Mouse (Mus musculus) intestine, embryonic 15.5 days (tissue): ENCODE measurements around the gene Megf9. TPM values are rescaled to one million over a fixed set of nuclear protein-coding genes. Genes with fewer than 3 reads are reported as not detected.

ENCODE experiments used
- ATAC-seq: fragments of 200-750 bp; cut with Nextera tagmentation; 2 replicates; pipeline ENCODE4 v1.8.0; 2017; ENCODE audit warnings: moderate TSS enrichment, moderate library complexity
- H3K27ac ChIP-seq: fragments of 300-500 bp; sonication (generic); 2 replicates; pipeline ENCODE4 v1.5.1; 2015; ENCODE audit warnings: mild to moderate bottlenecking, inconsistent platforms
- H3K27me3 ChIP-seq: fragments of 300-500 bp; sonication (generic); replicated peaks from 2 replicates; pipeline ENCODE4 v1.6.1; 2015; ENCODE audit warnings: inconsistent platforms
- H3K36me3 ChIP-seq: fragments of 300-500 bp; sonication (generic); 2 replicates; pipeline ENCODE4 v1.6.1; 2015; ENCODE audit warnings: inconsistent platforms
- H3K4me1 ChIP-seq: fragments of 300-500 bp; sonication (generic); replicated peaks from 2 replicates; pipeline ENCODE4 v1.6.1; 2015; ENCODE audit warnings: inconsistent platforms
- H3K4me2 ChIP-seq: fragments of 300-500 bp; sonication (generic); replicated peaks from 2 replicates; pipeline ENCODE4 v1.6.1; 2015; ENCODE audit warnings: mild to moderate bottlenecking, inconsistent platforms
- H3K4me3 ChIP-seq: fragments of 300-500 bp; sonication (generic); replicated peaks from 2 replicates; pipeline ENCODE4 v1.5.1; 2015; ENCODE audit warnings: inconsistent platforms
- H3K9ac ChIP-seq: fragments of 300-500 bp; sonication (generic); 2 replicates; pipeline ENCODE4 v1.6.1; 2015; ENCODE audit warnings: inconsistent platforms
- H3K9me3 ChIP-seq: fragments of 300-500 bp; sonication (generic); 2 replicates; pipeline ENCODE4 v1.6.1; 2016; ENCODE audit warnings: inconsistent platforms
- WGBS: fragments of 180-500 bp; shearing (Covaris S2); methylation state at CpG from one replicate; pipeline ENCODE4 v1.1.7; 2015; 5-methylcytosine and 5-hydroxymethylcytosine counted together
- polyA plus RNA-seq: library from polyadenylated mRNA; unstranded; fragments of >200 nt; fragmentation: Nextera tagmentation; extraction: Ambion mirVana; gene quantifications from 2 replicates; pipeline ENCODE4 v1.2.1, GENCODE M21; 2015

The Megf9 gene
- polyA plus RNA-seq, 1 experiment from 2014 or later: 5.5 TPM

GRCm38 (mm10) chr4:70402109-70402819 lies 132.5 kb downstream of the Megf9 start:
- Histone ChIP-seq H3K27ac (no peak overlapping the region), H3K9ac (no peak overlapping the region), H3K4me1 (no peaks in the 10 kb centered on the region), H3K4me2 (no peak overlapping the region), H3K27me3 (no peaks in the 10 kb centered on the region), H3K4me3 (no peak overlapping the region), H3K9me3 (no peaks in the 10 kb centered on the region), H3K36me3 (peaks cover 10% of the 10 kb centered on the region)
- no peak for ATAC-seq
- 59% methylated on average over 9 of the region's 9 CpGs for WGBS

- 81% methylated on average over 5 of the region's 5 CpGs for WGBS
- ATAC-seq: no peak
- Histone ChIP-seq H3K4me3 (no peak overlapping the region), H3K27ac (no peak overlapping the region), H3K27me3 (no peaks in the 10 kb centered on the region), H3K36me3 (peaks cover 10% of the 10 kb centered on the region), H3K4me1 (no peaks in the 10 kb centered on the region), H3K9me3 (no peaks in the 10 kb centered on the region), H3K9ac (no peak overlapping the region), H3K4me2 (no peak overlapping the region)
These were observed 135.3 kb downstream of the Megf9 start for GRCm38 (mm10) chr4:70399476-70399875.

GRCm38 (mm10) chr4:70399074-70399473 lies 135.7 kb downstream of the Megf9 start:
- Histone ChIP-seq H3K9ac (no peak overlapping the region), H3K4me2 (no peak overlapping the region), H3K36me3 (peaks cover 10% of the 10 kb centered on the region), H3K27me3 (no peaks in the 10 kb centered on the region), H3K4me3 (no peak overlapping the region), H3K4me1 (no peaks in the 10 kb centered on the region), H3K27ac (no peak overlapping the region), H3K9me3 (no peaks in the 10 kb centered on the region)
- ATAC-seq: no peak
- WGBS: 84% methylated on average over 2 of the region's 2 CpGs

- Histone ChIP-seq H3K36me3 (peaks cover 7% of the 10 kb centered on the region), H3K27ac (no peak overlapping the region), H3K9me3 (no peaks in the 10 kb centered on the region), H3K9ac (no peak overlapping the region), H3K27me3 (no peaks in the 10 kb centered on the region), H3K4me1 (no peaks in the 10 kb centered on the region), H3K4me3 (no peak overlapping the region), H3K4me2 (no peak overlapping the region)
- no peak for ATAC-seq
- 90% methylated on average over 4 of the region's 4 CpGs for WGBS
These were observed 136.7 kb downstream of the Megf9 start for GRCm38 (mm10) chr4:70398088-70398487.

GRCm38 (mm10) chr4:70396701-70397100 lies 138.1 kb downstream of the Megf9 start:
- no peak overlapping the region for H3K4me2 ChIP-seq
- no peak overlapping the region for H3K27ac ChIP-seq
- no peak overlapping the region for H3K9ac ChIP-seq
- no peaks in the 10 kb centered on the region for H3K4me1 ChIP-seq
- no peak for ATAC-seq
- 82% methylated on average over 5 of the region's 5 CpGs for WGBS
- peaks cover 7% of the 10 kb centered on the region; the same call in 1 of the 2 replicates for H3K36me3 ChIP-seq
- H3K4me3 ChIP-seq: no peak overlapping the region
- no peaks in the 10 kb centered on the region for H3K27me3 ChIP-seq
- no peaks in the 10 kb centered on the region for H3K9me3 ChIP-seq

GRCm38 (mm10) chr4:70394736-70395135 lies 140.1 kb downstream of the Megf9 start:
- no peak overlapping the region for H3K9ac ChIP-seq
- H3K36me3 ChIP-seq: no peaks in the 10 kb centered on the region
- H3K9me3 ChIP-seq: no peaks in the 10 kb centered on the region
- H3K4me3 ChIP-seq: no peak overlapping the region
- no peaks in the 10 kb centered on the region for H3K27me3 ChIP-seq
- 92% methylated on average over 2 of the region's 2 CpGs for WGBS
- H3K4me1 ChIP-seq: no peaks in the 10 kb centered on the region
- no peak overlapping the region for H3K4me2 ChIP-seq
- no peak overlapping the region for H3K27ac ChIP-seq
- no peak for ATAC-seq

GRCm38 (mm10) chr4:70391760-70392372 lies 142.9 kb downstream of the Megf9 start:
- Histone ChIP-seq H3K9me3 (no peaks in the 10 kb centered on the region), H3K9ac (no peak overlapping the region), H3K27me3 (no peaks in the 10 kb centered on the region), H3K4me3 (no peak overlapping the region), H3K4me1 (no peaks in the 10 kb centered on the region), H3K36me3 (no peaks in the 10 kb centered on the region), H3K4me2 (no peak overlapping the region), H3K27ac (no peak overlapping the region)
- ATAC-seq: no peak
- 55% methylated on average over 11 of the region's 11 CpGs for WGBS

- Histone ChIP-seq H3K4me3 (no peak overlapping the region), H3K4me2 (no peak overlapping the region), H3K36me3 (no peaks in the 10 kb centered on the region), H3K27ac (no peak overlapping the region), H3K27me3 (no peaks in the 10 kb centered on the region), H3K9me3 (no peaks in the 10 kb centered on the region), H3K4me1 (no peaks in the 10 kb centered on the region), H3K9ac (no peak overlapping the region)
- ATAC-seq: no peak
- 69% methylated on average over 9 of the region's 9 CpGs for WGBS
These were observed 143.7 kb downstream of the Megf9 start for GRCm38 (mm10) chr4:70391073-70391472.

- no peak overlapping the region for H3K4me2 ChIP-seq
- 77% methylated on average over 5 of the region's 5 CpGs for WGBS
- H3K4me3 ChIP-seq: no peak overlapping the region
- no peak for ATAC-seq
- no peak overlapping the region for H3K9ac ChIP-seq
- H3K27me3 ChIP-seq: no peaks in the 10 kb centered on the region
- H3K27ac ChIP-seq: no peak overlapping the region
- H3K9me3 ChIP-seq: no peaks in the 10 kb centered on the region
- no peaks in the 10 kb centered on the region for H3K36me3 ChIP-seq
- H3K4me1 ChIP-seq: no peaks in the 10 kb centered on the region
These were observed 148.6 kb downstream of the Megf9 start for GRCm38 (mm10) chr4:70386206-70386605.

- no peak overlapping the region for H3K4me2 ChIP-seq
- ATAC-seq: no peak
- no peak overlapping the region for H3K4me3 ChIP-seq
- WGBS: 85% methylated on average over 4 of the region's 4 CpGs
- H3K9me3 ChIP-seq: no peaks in the 10 kb centered on the region
- no peaks in the 10 kb centered on the region for H3K4me1 ChIP-seq
- H3K36me3 ChIP-seq: no peaks in the 10 kb centered on the region
- H3K27me3 ChIP-seq: no peaks in the 10 kb centered on the region
- H3K9ac ChIP-seq: no peak overlapping the region
- no peak overlapping the region for H3K27ac ChIP-seq
These were observed 157.4 kb downstream of the Megf9 start for GRCm38 (mm10) chr4:70377359-70377758.

Other genes starting within 250 kb of the Megf9 start
- 10.9 and 13.9 TPM in 2 replicates for gene Cdk5rap2, start 124.6 kb downstream of the Megf9 start, polyA plus RNA-seq